Mouse (Mus musculus) embryonic fibroblast, embryonic 13.5 days (primary cell): ENCODE data around the gene Sbf2.

Experiments used
- CTCF ChIP-seq: IDR thresholded peaks from 2 replicates; pipeline ENCODE4 v1.5.1; 2011; ENCODE audit warnings: mild to moderate bottlenecking, control low read depth, low read length, moderate library complexity, borderline replicate concordance; ENCODE audit not compliant: insufficient read depth
- POLR2A ChIP-seq: IDR thresholded peaks from 2 replicates; pipeline ENCODE4 v1.6.1; 2011; ENCODE audit warnings: low read depth, mild to moderate bottlenecking, control low read depth, low read length, moderate library complexity

DNA sequence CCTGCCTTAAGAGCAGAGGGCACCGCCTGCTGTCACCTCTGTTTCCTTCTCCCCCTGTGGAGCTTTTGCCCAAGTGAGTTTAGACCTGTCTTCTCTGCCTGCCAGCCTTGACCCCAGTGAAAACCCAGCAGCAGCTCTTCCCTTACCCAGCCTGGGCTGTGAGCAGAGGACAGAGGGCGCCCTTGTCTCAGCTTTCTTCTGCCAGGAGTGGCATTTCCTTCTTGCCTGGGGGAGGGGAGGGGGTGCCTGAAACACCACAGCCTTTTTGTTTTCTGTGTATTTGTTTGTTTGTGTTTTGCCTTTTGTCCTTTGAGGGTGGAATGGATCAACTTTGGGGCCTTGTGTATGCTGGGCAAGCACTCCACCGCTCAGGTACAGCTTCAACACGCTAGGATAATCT is 342.3 kb downstream of the Sbf2 start:
- TF ChIP-seq CTCF (no peak), POLR2A (no peak)
